Mouse (Mus musculus) forebrain, postnatal 0 days (tissue): ENCODE data around the gene Thbs4. TPM values are rescaled to one million over a fixed set of nuclear protein-coding genes. Genes with fewer than 3 reads are reported as not detected.
A peak's percentile ranks its signal among the peaks of the same experiment; 100 is the strongest.

Experiments
- ATAC-seq: fragments of 200-750 bp; cut with Nextera tagmentation; 2 replicates; pipeline ENCODE4 v1.8.0; 2017; ENCODE audit warnings: mild to moderate bottlenecking, moderate library complexity
- DNase-seq: peaks from one replicate; pipeline ENCODE4 v3.0.0-alpha.2; 2015
- H3K27ac ChIP-seq: fragments of 300-500 bp; sonication (generic); 2 replicates; pipeline ENCODE4 v1.5.1; 2014; ENCODE audit warnings: low read depth, mild to moderate bottlenecking, antibody characterized with exemption, low read length, moderate library complexity, mixed read lengths
- H3K27me3 ChIP-seq: fragments of 300-500 bp; sonication (generic); 2 replicates; pipeline ENCODE4 v1.6.1; 2014; ENCODE audit warnings: mild to moderate bottlenecking, low read length, mixed read lengths; ENCODE audit not compliant: insufficient read depth
- H3K36me3 ChIP-seq: fragments of 300-500 bp; sonication (generic); 2 replicates; pipeline ENCODE4 v1.6.1; 2014; ENCODE audit warnings: mild to moderate bottlenecking, moderate library complexity; ENCODE audit not compliant: insufficient read depth
- H3K4me1 ChIP-seq: fragments of 300-500 bp; sonication (generic); 2 replicates; pipeline ENCODE4 v1.6.1; 2014; ENCODE audit warnings: antibody characterized with exemption; ENCODE audit not compliant: insufficient read depth
- H3K4me2 ChIP-seq: fragments of 300-500 bp; sonication (generic); 2 replicates; pipeline ENCODE4 v1.6.1; 2014; ENCODE audit warnings: low read depth, mild to moderate bottlenecking, moderate library complexity
- H3K4me3 ChIP-seq: fragments of 300-500 bp; sonication (generic); 2 replicates; pipeline ENCODE4 v1.5.1; 2014; ENCODE audit warnings: low read depth, low read length, mixed read lengths
- H3K9ac ChIP-seq: fragments of 300-500 bp; sonication (generic); 2 replicates; pipeline ENCODE4 v1.6.1; 2014; ENCODE audit warnings: mild to moderate bottlenecking
- H3K9me3 ChIP-seq: fragments of 300-500 bp; sonication (generic); 2 replicates; pipeline ENCODE4 v1.6.1; 2016; ENCODE audit warnings: low read length
- CTCF ChIP-seq: sonication (generic); IDR thresholded peaks from 2 replicates; pipeline ENCODE4 v1.5.1; 2016; ENCODE audit warnings: antibody characterized with exemption, control low read depth, low read depth
- WGBS: fragments of 180-500 bp; shearing (Covaris S2); extraction: QIAGEN DNeasy Blood & Tissue Kit; methylation state at CpG from one replicate; pipeline ENCODE4 v1.1.7; 2014; 5-methylcytosine and 5-hydroxymethylcytosine counted together
- polyA plus RNA-seq: library from polyadenylated mRNA; unstranded; fragments of >200 nt; fragmentation: Nextera tagmentation; extraction: Ambion mirVana; gene quantifications from 2 replicates; pipeline ENCODE4 v1.2.1, GENCODE M21; 2015
- total RNA-seq: library from RNA; depleted of rRNA; stranded (reverse); fragments of >200 nt; gene quantifications from 2 replicates; pipeline ENCODE4 v1.2.3, GENCODE M21; 2014; rRNA removed

Gene Thbs4
- total and polyA plus RNA-seq, 2 experiments from 2014 or later, result 0.24 to 0.96 TPM

DNA sequence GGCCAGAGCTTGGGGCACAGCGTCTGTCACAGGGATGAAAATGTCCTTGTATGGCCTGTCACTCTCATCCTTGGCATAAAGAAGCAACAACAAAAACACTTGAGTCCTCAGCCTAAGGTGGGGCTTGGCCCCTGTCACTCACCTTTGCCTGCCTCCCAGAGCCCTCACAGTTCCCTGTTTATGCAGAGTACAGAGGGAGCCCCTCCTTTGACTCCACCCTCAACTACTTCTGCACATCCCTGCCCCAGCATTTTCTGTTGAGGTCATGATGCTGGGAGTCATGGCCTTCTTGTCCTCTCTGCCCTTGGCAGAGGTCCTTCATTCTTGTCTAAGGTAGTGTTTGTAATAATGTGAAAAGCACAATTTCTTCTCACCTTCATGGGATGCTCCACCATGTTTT, 86.2 kb downstream of the Thbs4 start:
- Histone ChIP-seq H3K4me3 (no peak overlapping the region), H3K36me3 (peaks cover 15% of the 10 kb centered on the region), H3K27me3 (no peaks in the 10 kb centered on the region), H3K9ac (no peak overlapping the region), H3K27ac (no peak overlapping the region), H3K9me3 (no peaks in the 10 kb centered on the region), H3K4me1 (no peaks in the 10 kb centered on the region), H3K4me2 (no peak overlapping the region)
- WGBS, result 55% methylated on average over 1 of the region's 1 CpGs
- TF ChIP-seq CTCF, result no peak
- DNase-seq (no peak), ATAC-seq (no peak)

DNA sequence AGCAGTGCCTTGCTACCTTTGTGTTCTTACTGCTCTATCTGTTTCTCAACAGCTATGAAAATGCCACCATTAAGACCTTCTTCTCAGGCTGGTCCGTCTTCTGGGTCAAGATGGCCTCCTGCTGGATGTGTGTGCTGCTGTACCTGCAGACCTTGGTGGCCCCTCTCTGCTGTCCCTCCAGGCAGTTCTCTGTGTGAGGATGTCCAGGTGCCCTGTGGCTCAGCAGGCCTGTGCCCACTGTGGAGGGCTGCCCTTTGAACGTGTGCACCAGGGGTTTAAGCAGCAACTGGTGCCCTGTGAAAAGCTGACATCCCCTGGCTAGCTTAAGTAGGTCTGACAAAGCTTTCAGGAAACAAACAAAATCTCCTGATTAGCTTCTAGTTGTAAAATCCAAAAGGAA, 86.7 kb downstream of the Thbs4 start:
- WGBS, result 55% methylated on average over 2 of the region's 2 CpGs

GRCm38 (mm10) chr13:92706342-92707061, 88.1 kb downstream of the Thbs4 start:
- no peak overlapping the region for H3K9ac ChIP-seq
- no peak overlapping the region for H3K4me2 ChIP-seq
- H3K27ac ChIP-seq, result no peak overlapping the region
- no peaks in the 10 kb centered on the region for H3K4me1 ChIP-seq
- no peak for TF ChIP-seq CTCF
- ATAC-seq (no peak), DNase-seq (no peak)
- no peak overlapping the region for H3K4me3 ChIP-seq
- H3K27me3 ChIP-seq, result no peaks in the 10 kb centered on the region
- 95% methylated on average over 9 of the region's 9 CpGs for WGBS
- H3K36me3 ChIP-seq, result peaks cover 15% of the 10 kb centered on the region
- no peaks in the 10 kb centered on the region for H3K9me3 ChIP-seq

More for the DNA sequence above, 86.7 kb downstream of the Thbs4 start:
- H3K4me2 ChIP-seq, result no peak overlapping the region
- no peaks in the 10 kb centered on the region for H3K27me3 ChIP-seq
- H3K4me1 ChIP-seq, result no peaks in the 10 kb centered on the region
- H3K9ac ChIP-seq, result no peak overlapping the region
- no peaks in the 10 kb centered on the region for H3K9me3 ChIP-seq
- no peak overlapping the region for H3K27ac ChIP-seq
- no peak for TF ChIP-seq CTCF
- no peak for DNase-seq
- no peak for ATAC-seq
- peaks cover 15% of the 10 kb centered on the region for H3K36me3 ChIP-seq
- no peak overlapping the region for H3K4me3 ChIP-seq

DNA sequence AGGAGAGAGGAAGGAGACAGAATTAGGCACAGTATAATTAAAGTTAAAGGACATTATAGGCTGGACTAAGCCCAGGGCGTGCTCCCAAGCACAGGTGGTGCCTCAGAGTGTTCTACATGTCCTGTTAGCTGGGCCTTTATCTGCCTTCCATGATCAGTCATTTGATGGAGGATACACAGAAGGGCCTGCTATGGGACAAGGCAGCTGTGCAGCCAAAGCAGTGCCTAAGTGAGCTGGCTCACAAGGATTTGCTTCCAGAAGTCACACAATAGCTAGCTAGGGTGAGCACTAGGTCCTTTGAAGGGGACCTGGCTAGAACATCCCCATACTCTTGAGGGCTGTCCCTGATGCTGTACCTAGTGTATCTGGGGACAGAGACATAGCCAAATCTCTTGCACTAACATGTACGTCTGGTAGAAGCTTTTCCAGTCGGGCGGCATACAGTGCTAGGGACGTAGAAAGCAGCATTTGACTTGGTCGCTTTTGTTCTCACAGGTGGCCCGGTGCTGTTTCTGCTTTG, 89.5 kb downstream of the Thbs4 start:
- no peak for TF ChIP-seq CTCF
- H3K27me3 ChIP-seq, result no peaks in the 10 kb centered on the region
- H3K9me3 ChIP-seq, result no peaks in the 10 kb centered on the region
- 93% methylated on average over 7 of the region's 7 CpGs for WGBS
- no peak overlapping the region for H3K27ac ChIP-seq
- no peak overlapping the region for H3K9ac ChIP-seq
- DNase-seq (no peak), ATAC-seq (no peak)
- no peaks in the 10 kb centered on the region for H3K4me1 ChIP-seq
- H3K36me3 ChIP-seq, result peaks cover 15% of the 10 kb centered on the region
- H3K4me3 ChIP-seq, result no peak overlapping the region
- no peak overlapping the region for H3K4me2 ChIP-seq

GRCm38 (mm10) chr13:92704189-92704588, 90.4 kb downstream of the Thbs4 start:
- TF ChIP-seq CTCF, result no peak
- no peaks in the 10 kb centered on the region for H3K9me3 ChIP-seq
- H3K36me3 ChIP-seq, result peaks cover 15% of the 10 kb centered on the region
- no peaks in the 10 kb centered on the region for H3K4me1 ChIP-seq
- ATAC-seq, result no peak
- H3K4me2 ChIP-seq, result no peak overlapping the region
- WGBS, result 51% methylated on average over 7 of the region's 7 CpGs
- no peak overlapping the region for H3K4me3 ChIP-seq
- H3K9ac ChIP-seq, result no peak overlapping the region
- no peak for DNase-seq
- H3K27me3 ChIP-seq, result no peaks in the 10 kb centered on the region
- H3K27ac ChIP-seq, result no peak overlapping the region

DNA sequence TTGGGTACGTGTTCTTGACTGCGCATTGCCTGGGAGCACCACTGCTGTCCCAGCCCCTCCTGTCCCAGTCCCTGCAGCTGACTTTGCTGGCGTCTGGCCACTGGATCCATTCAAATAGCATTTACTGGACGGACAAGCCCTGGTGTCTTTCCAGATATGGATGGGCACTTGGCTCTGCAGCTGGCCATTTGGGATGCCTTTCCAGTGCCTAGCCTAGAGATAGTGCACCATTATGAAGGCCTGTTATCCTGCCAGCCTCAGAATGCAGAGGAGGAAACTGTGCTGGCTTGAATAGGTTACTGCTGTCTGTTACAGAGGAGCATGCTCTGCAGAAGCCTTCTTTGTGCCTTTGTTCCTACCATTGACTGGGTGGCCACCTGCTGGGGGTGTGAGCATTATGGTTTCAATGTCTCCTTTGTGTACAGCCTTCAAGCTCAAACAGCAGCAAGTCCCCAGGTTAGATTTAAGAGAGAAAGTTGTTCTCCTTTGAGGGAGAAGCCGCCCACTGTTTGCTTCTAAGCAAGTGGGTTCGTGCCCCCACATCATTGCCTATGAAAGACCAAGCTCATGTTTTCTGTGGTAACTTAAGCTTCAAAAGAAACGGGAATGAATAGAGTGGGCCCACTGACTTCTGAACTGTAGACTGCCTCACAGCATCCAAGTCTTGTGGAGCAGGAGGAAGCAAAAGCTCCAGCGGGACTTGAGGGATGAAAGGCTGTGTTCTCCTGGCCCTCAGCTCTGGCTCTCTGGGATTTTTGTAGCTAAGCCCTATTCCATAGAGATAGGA, 91.2 kb downstream of the Thbs4 start:
- Histone ChIP-seq H3K27ac (no peak overlapping the region), H3K9ac (no peak overlapping the region), H3K4me1 (no peaks in the 10 kb centered on the region), H3K36me3 (peaks cover 9% of the 10 kb centered on the region), H3K4me3 (no peak overlapping the region), H3K9me3 (no peaks in the 10 kb centered on the region), H3K4me2 (no peak overlapping the region), H3K27me3 (no peaks in the 10 kb centered on the region)
- DNase-seq (peak; percentile 50), ATAC-seq (peak; percentile 77)
- WGBS, result 26% methylated on average over 8 of the region's 8 CpGs
- TF ChIP-seq CTCF, result no peak

- no peak overlapping the region for H3K4me2 ChIP-seq
- H3K36me3 ChIP-seq, result peaks cover 6% of the 10 kb centered on the region; the same call in 1 of the 2 replicates
- no peak overlapping the region for H3K9ac ChIP-seq
- no peak for TF ChIP-seq CTCF
- 79% methylated on average over 5 of the region's 5 CpGs for WGBS
- H3K9me3 ChIP-seq, result no peaks in the 10 kb centered on the region
- DNase-seq (no peak), ATAC-seq (no peak)
- H3K27me3 ChIP-seq, result no peaks in the 10 kb centered on the region
- no peaks in the 10 kb centered on the region for H3K4me1 ChIP-seq
- no peak overlapping the region for H3K27ac ChIP-seq
- H3K4me3 ChIP-seq, result no peak overlapping the region
Measured at GRCm38 (mm10) chr13:92702035-92702434, 92.6 kb downstream of the Thbs4 start.

Other genes starting within 250 kb of the Thbs4 start
- not detected in 2 replicates for gene Spz1, start 218.6 kb downstream of the Thbs4 start, total RNA-seq
- gene Spz1, start 218.6 kb downstream of the Thbs4 start, polyA plus RNA-seq, result not detected in 2 replicates
- gene Serinc5, start 183.7 kb downstream of the Thbs4 start, total RNA-seq, result 31.1 and 41.7 TPM in 2 replicates
- 9.0 and 11.5 TPM in 2 replicates for gene Serinc5, start 183.7 kb downstream of the Thbs4 start, polyA plus RNA-seq
- 17.9 and 23.8 TPM in 2 replicates for gene Mtx3, start 49.9 kb upstream of the Thbs4 start, total RNA-seq
- gene Mtx3, start 49.9 kb upstream of the Thbs4 start, polyA plus RNA-seq, result 1.8 and 2.5 TPM in 2 replicates